Comparison of ENCODE assay signal across 8 mouse cellular contexts in the genomic region with DNA sequence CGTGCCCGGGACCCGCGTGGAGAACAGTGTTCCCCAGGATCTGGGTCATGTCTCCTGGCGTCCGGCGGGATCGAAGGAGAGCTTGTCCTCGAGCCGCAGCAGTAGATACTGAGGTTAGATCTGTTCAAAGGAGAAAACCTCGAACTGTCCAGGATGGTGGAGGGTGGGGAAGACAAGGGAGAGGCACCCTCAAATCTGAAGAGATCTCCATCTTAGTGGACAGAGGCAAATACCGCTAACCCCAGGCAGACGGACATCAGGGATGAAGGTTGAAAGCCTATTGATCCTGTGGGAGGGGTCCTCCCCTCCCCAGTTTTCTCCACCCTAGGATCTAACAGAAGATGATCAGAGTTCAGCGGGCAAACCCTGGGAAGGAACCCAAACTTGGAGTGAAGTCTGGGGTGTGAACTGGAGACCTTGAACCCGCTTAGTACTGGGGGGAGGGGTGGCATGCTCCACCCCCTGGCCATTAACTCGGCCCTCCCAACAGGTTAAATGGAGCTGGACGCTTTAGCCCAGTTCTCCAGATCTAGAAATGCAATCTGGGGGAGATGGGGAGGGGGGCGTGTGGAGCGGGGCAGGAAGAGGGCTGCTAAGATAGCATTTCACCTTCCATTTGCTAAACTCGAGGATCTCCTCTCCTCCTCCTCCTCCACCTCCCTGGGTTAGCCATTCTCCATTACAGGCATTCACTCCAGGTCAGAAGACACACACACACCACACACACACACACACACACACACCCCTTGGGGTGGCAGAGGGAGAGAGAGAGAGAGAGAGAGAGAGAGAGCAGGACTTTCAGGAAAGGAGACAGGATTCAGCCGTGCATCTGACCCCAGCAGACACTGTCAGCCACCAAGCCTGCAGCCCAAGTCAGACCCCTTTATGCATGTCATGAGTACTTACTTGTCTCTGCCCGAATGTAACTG. TPM values are rescaled to one million over a fixed set of nuclear protein-coding genes. Genes with fewer than 3 reads are reported as not detected.
A peak's percentile ranks its signal among the peaks of the same experiment; 100 is the strongest.
DNase-seq lines count a peak whose midpoint lies in the region; ATAC-seq lines count a peak whose summit lies in the region.

No protein-coding gene starts in this region.

- ATAC-seq in heart, embryonic 12.5 days (ENCODE audit: insufficient number of reproducible peaks, low FRiP score), result no peak
- peak; percentile 22 for ATAC-seq in hindbrain, embryonic 14.5 days (ENCODE audit: low FRiP score)
- peak; percentile 9; the same call in 1 of the 2 replicates for ATAC-seq in stomach, embryonic 16.5 days (ENCODE audit: insufficient read depth, low FRiP score)

- H3K4me1 ChIP-seq in heart, embryonic 12.5 days (replicated peaks), result peaks cover 23% of the 10 kb centered on the region
- H3K4me1 ChIP-seq in hindbrain, embryonic 14.5 days (replicated peaks; ENCODE audit: control insufficient read depth, insufficient read depth, low read length), result peaks cover 29% of the 10 kb centered on the region
- H3K4me1 ChIP-seq in stomach, embryonic 16.5 days (ENCODE audit: control insufficient read depth, insufficient read depth, low read length), result peaks cover 32% of the 10 kb centered on the region

- WGBS in heart, embryonic 12.5 days, result 9% methylated on average over 22 of the region's 22 CpGs
- 3% methylated on average over 22 of the region's 22 CpGs for WGBS in hindbrain, embryonic 14.5 days
- WGBS in stomach, embryonic 16.5 days, result 6% methylated on average over 22 of the region's 22 CpGs

- peak overlapping the region; percentile 100 for H3K4me2 ChIP-seq in heart, embryonic 12.5 days
- peak overlapping the region; percentile 80 for H3K4me2 ChIP-seq in hindbrain, embryonic 14.5 days (replicated peaks)
- H3K4me2 ChIP-seq in stomach, embryonic 16.5 days (ENCODE audit: low read depth, low read length), result peak overlapping the region; percentile 100

- no peaks in the 10 kb centered on the region for H3K36me3 ChIP-seq in heart, embryonic 12.5 days
- H3K36me3 ChIP-seq in hindbrain, embryonic 14.5 days (replicated peaks; ENCODE audit: control insufficient read depth, insufficient read depth), result peaks cover 29% of the 10 kb centered on the region
- no peaks in the 10 kb centered on the region for H3K36me3 ChIP-seq in stomach, embryonic 16.5 days (ENCODE audit: control insufficient read depth, insufficient read depth, low read length)

- no peak overlapping the region for H3K27ac ChIP-seq in heart, embryonic 12.5 days (ENCODE audit: poor library complexity, severe bottlenecking)
- H3K27ac ChIP-seq in hindbrain, embryonic 14.5 days, result peak overlapping the region; percentile 72
- peak overlapping the region; percentile 58; the same call in 1 of the 2 replicates for H3K27ac ChIP-seq in stomach, embryonic 16.5 days (ENCODE audit: low read length)

- H3K4me3 ChIP-seq in heart, embryonic 12.5 days, result peak overlapping the region; percentile 68
- H3K4me3 ChIP-seq in hindbrain, embryonic 14.5 days (replicated peaks; ENCODE audit: low read length), result peak overlapping the region; percentile 77
- H3K4me3 ChIP-seq in stomach, embryonic 16.5 days (replicated peaks; ENCODE audit: low read length), result peak overlapping the region; percentile 73

- intact Hi-C loops in heart, postnatal 10 days (cut with DNase I), result no loop called here
- intact Hi-C loops in gastrocnemius, postnatal 14 days (cut with DNase I; ENCODE audit: low total_unique reads), result no loop called here

- H3K9ac ChIP-seq in heart, embryonic 12.5 days, result peak overlapping the region; percentile 87
- peak overlapping the region; percentile 87 for H3K9ac ChIP-seq in hindbrain, embryonic 14.5 days
- peak overlapping the region; percentile 86 for H3K9ac ChIP-seq in stomach, embryonic 16.5 days (ENCODE audit: low read length)

- DNase-seq in heart, postnatal 10 days, result no peak
- DNase-seq in cerebellum, adult 9-11 months, result peak; percentile 55
- no peak for DNase-seq in hindbrain, embryonic 14.5 days (ENCODE audit: low spot score)
- DNase-seq in liver, result peak; percentile 33
- no peak for DNase-seq in gastrocnemius, postnatal 14 days
- no peak for DNase-seq in spleen, postnatal 10 days (ENCODE audit: low spot score in 2 of 2)

- no peaks in the 10 kb centered on the region for H3K9me3 ChIP-seq in heart, embryonic 12.5 days (replicated peaks)
- H3K9me3 ChIP-seq in hindbrain, embryonic 14.5 days (ENCODE audit: control insufficient read depth, low read length), result no peaks in the 10 kb centered on the region
- H3K9me3 ChIP-seq in stomach, embryonic 16.5 days (replicated peaks; ENCODE audit: control insufficient read depth, low read length), result no peaks in the 10 kb centered on the region

- peaks cover 10% of the 10 kb centered on the region; the same call in 1 of the 2 replicates for H3K27me3 ChIP-seq in heart, embryonic 12.5 days (replicated peaks)
- no peaks in the 10 kb centered on the region for H3K27me3 ChIP-seq in hindbrain, embryonic 14.5 days (ENCODE audit: control insufficient read depth, insufficient read depth, low read length)
- H3K27me3 ChIP-seq in stomach, embryonic 16.5 days (ENCODE audit: control insufficient read depth, insufficient read depth, low read length), result no peaks in the 10 kb centered on the region

RNA-seq across cellular contexts. Expression of gene Sema4g, which starts 0.9 kb away (rescaled TPM):
- polyA plus RNA-seq in heart, embryonic 12.5 days (2016; fragmentation: Nextera tagmentation; extraction: Ambion mirVana), result 0.91 and 1.0 TPM in 2 replicates
- total RNA-seq in heart, postnatal 10 days (2021), result 1 to 10 TPM; 1.1 TPM
- 19.4 and 19.5 TPM in 2 replicates for polyA plus RNA-seq in hindbrain, embryonic 14.5 days (2014; fragmentation: Nextera tagmentation; extraction: Ambion mirVana)
- 4.6 and 5.5 TPM in 2 replicates for polyA plus RNA-seq in stomach, embryonic 16.5 days (2015; fragmentation: Nextera tagmentation; extraction: Ambion mirVana)
- 1 to 10 TPM in 1 of 2 experiments, under 1 TPM in 1; 0.73 to 1.3 TPM for total RNA-seq in gastrocnemius, postnatal 14 days (2021)

RNA-seq across cellular contexts. Expression of gene Twnk, which starts 15.6 kb away (rescaled TPM):
- polyA plus RNA-seq in heart, embryonic 12.5 days (2016; fragmentation: Nextera tagmentation; extraction: Ambion mirVana), result 19.2 and 19.5 TPM in 2 replicates
- total RNA-seq in heart, postnatal 10 days (2021), result 10 to 100 TPM; 16.6 to 19.1 TPM
- 7.1 and 9.4 TPM in 2 replicates for polyA plus RNA-seq in hindbrain, embryonic 14.5 days (2014; fragmentation: Nextera tagmentation; extraction: Ambion mirVana)
- 17.1 and 17.2 TPM in 2 replicates for polyA plus RNA-seq in stomach, embryonic 16.5 days (2015; fragmentation: Nextera tagmentation; extraction: Ambion mirVana)
- total RNA-seq in gastrocnemius, postnatal 14 days (2021), result 10 to 100 TPM; 14.5 to 15.9 TPM

RNA-seq across cellular contexts. Expression of gene Mrpl43, which starts 16.4 kb away (rescaled TPM):
- polyA plus RNA-seq in heart, embryonic 12.5 days (2016; fragmentation: Nextera tagmentation; extraction: Ambion mirVana), result 60.1 and 66.8 TPM in 2 replicates
- total RNA-seq in heart, postnatal 10 days (2021), result 10 to 100 TPM; 49.1 to 51.6 TPM
- polyA plus RNA-seq in hindbrain, embryonic 14.5 days (2014; fragmentation: Nextera tagmentation; extraction: Ambion mirVana), result 75.8 and 85.4 TPM in 2 replicates
- 62.2 and 64.9 TPM in 2 replicates for polyA plus RNA-seq in stomach, embryonic 16.5 days (2015; fragmentation: Nextera tagmentation; extraction: Ambion mirVana)
- total RNA-seq in gastrocnemius, postnatal 14 days (2021), result 10 to 100 TPM; 32.9 to 35.4 TPM

RNA-seq across cellular contexts. Expression of gene Lzts2, which starts 24.4 kb away (rescaled TPM):
- polyA plus RNA-seq in heart, embryonic 12.5 days (2016; fragmentation: Nextera tagmentation; extraction: Ambion mirVana), result 58.3 and 58.5 TPM in 2 replicates
- total RNA-seq in heart, postnatal 10 days (2021), result 10 to 100 TPM; 60.9 to 77.8 TPM
- polyA plus RNA-seq in hindbrain, embryonic 14.5 days (2014; fragmentation: Nextera tagmentation; extraction: Ambion mirVana), result 18.8 and 20.1 TPM in 2 replicates
- 27.7 and 36.0 TPM in 2 replicates for polyA plus RNA-seq in stomach, embryonic 16.5 days (2015; fragmentation: Nextera tagmentation; extraction: Ambion mirVana)
- total RNA-seq in gastrocnemius, postnatal 14 days (2021), result 10 to 100 TPM; 26.8 to 29.0 TPM

RNA-seq across cellular contexts. Expression of gene Pdzd7, which starts 55.7 kb away (rescaled TPM):
- polyA plus RNA-seq in heart, embryonic 12.5 days (2016; fragmentation: Nextera tagmentation; extraction: Ambion mirVana), result 0.09 and 0.18 TPM in 2 replicates
- total RNA-seq in heart, postnatal 10 days (2021), result under 1 TPM in 1 of 2 experiments, not detected in 1; 0.22 TPM
- polyA plus RNA-seq in hindbrain, embryonic 14.5 days (2014; fragmentation: Nextera tagmentation; extraction: Ambion mirVana), result 2.5 and 2.9 TPM in 2 replicates
- polyA plus RNA-seq in stomach, embryonic 16.5 days (2015; fragmentation: Nextera tagmentation; extraction: Ambion mirVana), result 0.21 and 0.48 TPM in 2 replicates
- total RNA-seq in gastrocnemius, postnatal 14 days (2021), result 10 to 100 TPM in 1 of 2 experiments, 1 to 10 TPM in 1; 9.8 to 10.9 TPM

Comparison
In these comparisons a context has a peak if more than half of its experiments do, and no peak if none do; other contexts are left out.
1. DNase-seq: peak in cerebellum, adult 9-11 months (single experiment) and liver (single experiment); none in heart, postnatal 10 days (0 of 2), hindbrain, embryonic 14.5 days (single experiment), gastrocnemius, postnatal 14 days (single experiment) and spleen, postnatal 10 days (0 of 2).
2. Peak in every context shown above with its lines, with median percentiles within 50 percentile points of each other: H3K4me2 ChIP-seq, H3K4me3 ChIP-seq and H3K9ac ChIP-seq.